In genomic region chr5:140857432-140858154, GRCm38 (mm10) we compare ENCODE assay signal across 10 mouse cellular contexts. TPM values are rescaled to one million over a fixed set of nuclear protein-coding genes. Genes with fewer than 3 reads are reported as not detected.
DNase-seq lines count a peak whose midpoint lies in the region; ATAC-seq lines count a peak whose summit lies in the region.
"Had no signal": no experiment of that assay in that cellular context is flagged by ENCODE, and none has a peak within 500 bp of the region (broad histone marks: within the 10 kb centered on the region; RNA-seq: fewer than 3 reads in every experiment).

No protein-coding gene starts in this region.

- intact Hi-C loops in left cerebral cortex, postnatal 4 days (cut with DNase I): no loop called here

- ATAC-seq in inflammation-experienced regulatory T-cells, adult 6 months: peak; percentile 25

- peak; percentile 54 to 66 for DNase-seq in cerebellum, postnatal 10 days
- no peak for DNase-seq in cerebellum, postnatal 36 days
- peak; percentile 64 for DNase-seq in left cerebral cortex, postnatal 4 days
- DNase-seq in left cerebral cortex, adult 11 months (ENCODE audit: low spot score): no peak
- DNase-seq in CD4-positive, CD25-positive, alpha-beta regulatory T cell, adult 2 months (ENCODE audit: low read depth, low spot score): peak; percentile 62
- no peak for DNase-seq in frontal cortex, postnatal 36 days (ENCODE audit: low spot score in 2 of 2)
- DNase-seq in ovary, postnatal 10 days (ENCODE audit: low spot score): no peak
- DNase-seq: gastrocnemius, postnatal 10 days; right cerebral cortex, postnatal 14 days had no signal

RNA-seq across cellular contexts. Expression of gene Gna12, which starts 27.4 kb away (rescaled TPM):
- total RNA-seq in left cerebral cortex, postnatal 4 days (2021): 10 to 100 TPM; 77.3 to 82.0 TPM
- 1 to 10 TPM; 2.1 to 6.0 (median 5.9) TPM for polyA plus RNA-seq in inflammation-experienced regulatory T-cells, adult 6 months (2017; shearing (Covaris generic))

Comparison
In these comparisons a context has a peak if more than half of its experiments do, and no peak if none do; other contexts are left out.
1. DNase-seq: peak in cerebellum, postnatal 10 days (2 of 2), left cerebral cortex, postnatal 4 days (single experiment) and CD4-positive, CD25-positive, alpha-beta regulatory T cell, adult 2 months (single experiment); none in cerebellum, postnatal 36 days (0 of 2), left cerebral cortex, adult 11 months (single experiment), frontal cortex, postnatal 36 days (0 of 2) and ovary, postnatal 10 days (single experiment).